Mouse (Mus musculus) urinary bladder, adult 18-20 months (tissue): Measurements from ENCODE around the gene Rnf121.
"Not testable (repeated sequence)": the region's sequence is repeated elsewhere in the genome, so short reads cannot be mapped to it uniquely, and the experiment has no call there.

Experiments used
- DNase-seq, 2 experiments: peaks; one replicate each; pipeline ENCODE4 v3.0.0; 2022; ENCODE audit warnings: low spot score in 2 of 2, mixed read lengths in 2 of 2

The Rnf121 gene

DNA sequence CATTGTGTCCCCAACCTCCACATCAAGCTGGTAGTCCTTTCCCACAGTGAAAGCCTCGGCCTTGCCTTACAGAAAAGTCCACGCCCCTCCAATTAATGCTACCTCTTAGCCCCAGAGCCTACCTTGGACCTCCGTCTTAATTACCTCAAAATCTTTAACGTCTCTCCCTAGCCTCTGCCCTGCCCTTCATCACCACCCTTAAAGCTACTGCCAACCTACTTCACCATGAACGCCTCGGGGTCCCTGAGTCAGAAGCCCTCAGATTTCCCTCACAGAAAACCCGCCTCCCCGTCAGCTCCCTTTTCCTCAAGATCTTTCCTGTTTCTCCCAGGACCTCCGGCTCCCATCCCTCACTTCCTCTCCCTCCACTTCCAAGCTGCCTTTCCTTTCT lies 619 bp downstream of the Rnf121 start:
- peak in 1 of 2 experiments; percentile 9 for DNase-seq

DNA sequence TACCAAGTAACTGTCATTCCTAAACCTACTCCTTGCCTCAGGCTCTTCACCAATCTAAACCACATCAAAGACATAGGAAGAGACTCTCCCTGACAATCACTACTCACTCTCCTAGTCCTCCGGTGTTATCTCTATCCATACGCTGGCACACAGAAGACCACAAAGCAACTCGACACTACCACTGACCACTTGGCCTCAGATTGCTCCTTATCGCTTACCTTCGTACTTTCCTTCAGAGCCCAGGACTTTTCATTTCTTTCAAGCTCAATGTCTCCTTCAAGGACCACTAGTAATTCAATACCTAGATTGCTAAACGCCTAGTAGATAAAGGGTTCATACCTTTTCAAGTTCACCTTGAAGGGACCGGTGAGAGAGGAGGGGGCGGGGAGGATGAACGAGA lies 1.4 kb downstream of the Rnf121 start:
- no peak for DNase-seq

DNA sequence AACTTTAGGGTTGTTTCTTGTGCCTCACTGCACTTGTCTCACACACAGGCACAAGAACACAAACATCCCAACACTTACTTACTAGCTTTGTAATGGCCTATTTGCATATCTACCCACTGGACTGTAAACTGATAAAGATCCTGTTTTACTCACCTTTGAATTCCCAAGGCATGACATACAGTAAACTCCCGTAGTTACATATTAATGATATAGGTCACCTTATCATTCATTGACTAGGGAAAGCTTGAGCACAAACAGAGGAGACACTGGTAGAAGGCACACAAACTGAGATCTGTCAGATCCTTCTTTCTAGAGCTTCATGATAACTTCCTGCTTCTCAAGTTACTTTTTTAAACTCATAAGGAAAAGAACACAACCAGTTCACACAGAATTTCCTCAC lies 3.1 kb downstream of the Rnf121 start:
- DNase-seq: no peak

DNA sequence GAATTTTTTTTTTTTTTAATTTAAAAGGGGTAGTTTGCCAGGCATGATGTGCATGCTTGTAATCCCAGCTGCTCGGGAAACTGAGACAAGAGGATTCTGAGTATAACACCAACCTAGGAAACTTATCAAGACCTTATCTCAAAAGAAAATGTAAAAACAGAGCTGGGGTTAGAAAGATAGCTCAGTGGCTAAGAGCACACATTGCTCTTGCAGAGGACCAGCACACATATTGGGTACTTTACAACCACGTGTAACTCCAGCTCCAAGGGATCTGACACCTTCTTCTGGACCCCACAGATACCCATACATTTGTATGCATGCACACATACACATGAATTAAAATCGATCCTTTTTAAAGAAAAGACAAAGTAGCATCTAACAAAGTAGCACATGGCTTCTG lies 3.9 kb downstream of the Rnf121 start:
- no peak for DNase-seq

DNA sequence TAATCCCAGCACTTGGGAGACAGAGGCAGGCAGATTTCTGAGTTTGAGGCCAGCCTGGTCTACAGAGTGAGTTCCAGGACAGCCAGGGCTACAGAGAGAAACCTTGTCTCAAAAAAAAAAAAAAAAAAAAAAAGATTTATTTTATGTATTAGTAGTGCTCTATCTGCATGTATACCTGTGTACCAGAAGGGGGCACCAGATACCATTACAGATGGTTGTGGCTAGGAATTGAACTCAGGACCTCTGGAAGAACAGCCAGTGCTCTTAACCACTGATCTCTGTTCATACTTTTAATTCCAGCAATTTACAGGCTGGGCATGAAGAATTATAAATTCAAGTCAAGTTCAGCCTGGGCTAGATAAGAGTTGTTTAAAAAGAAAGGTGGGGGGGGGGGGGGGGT lies 16.7 kb downstream of the Rnf121 start:
- DNase-seq: not testable (repeated sequence)

- no peak for DNase-seq
These were observed 23.0 kb downstream of the Rnf121 start for GRCm38 (mm10) chr7:102042314-102042713.

- no peak for DNase-seq
These were observed 28.0 kb downstream of the Rnf121 start for GRCm38 (mm10) chr7:102037318-102037717.

GRCm38 (mm10) chr7:102035534-102035933 lies 29.7 kb downstream of the Rnf121 start:
- no peak for DNase-seq

GRCm38 (mm10) chr7:102034904-102035303 lies 30.4 kb downstream of the Rnf121 start:
- DNase-seq: no peak

GRCm38 (mm10) chr7:102025187-102026119 lies 39.8 kb downstream of the Rnf121 start:
- no peak for DNase-seq

DNA sequence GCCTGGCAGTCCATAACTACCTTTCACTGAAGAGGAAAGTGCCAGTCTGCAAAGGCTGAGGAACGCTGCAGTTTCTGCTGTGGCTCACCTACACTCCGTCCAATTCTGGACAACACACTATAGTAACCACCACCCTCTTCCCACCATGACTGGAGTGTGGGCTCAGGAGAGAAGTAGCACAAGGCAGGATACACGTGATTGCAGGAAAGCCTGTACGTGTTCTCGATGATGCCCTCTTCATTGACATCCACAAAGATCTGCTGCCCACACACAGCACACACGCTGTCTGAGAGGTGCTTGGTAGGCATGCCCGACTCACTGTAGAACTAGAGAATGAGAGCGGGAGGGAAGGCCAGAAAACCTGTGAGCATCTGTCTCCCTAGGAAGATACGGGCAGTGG lies 41.4 kb downstream of the Rnf121 start:
- DNase-seq: no peak

DNA sequence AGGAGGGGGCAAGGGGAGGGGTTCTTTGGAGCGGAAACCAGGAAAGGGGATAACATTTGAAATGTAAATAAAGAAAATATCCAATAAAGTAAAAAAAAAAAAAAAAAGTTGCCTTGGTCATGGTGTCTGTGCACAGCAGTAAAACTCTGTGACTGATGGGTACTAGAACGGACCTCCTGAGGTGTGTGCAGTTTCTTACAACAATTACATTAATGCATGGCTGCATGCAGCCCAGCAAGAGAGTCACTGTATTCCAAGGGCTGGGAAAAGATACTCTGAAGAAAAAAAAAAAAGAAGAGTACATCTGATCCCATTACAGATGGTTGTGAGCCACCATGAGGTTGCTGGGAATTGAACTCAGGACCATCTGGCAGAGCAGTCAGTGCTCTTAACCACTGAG lies 44.3 kb downstream of the Rnf121 start:
- not testable (repeated sequence) for DNase-seq

DNA sequence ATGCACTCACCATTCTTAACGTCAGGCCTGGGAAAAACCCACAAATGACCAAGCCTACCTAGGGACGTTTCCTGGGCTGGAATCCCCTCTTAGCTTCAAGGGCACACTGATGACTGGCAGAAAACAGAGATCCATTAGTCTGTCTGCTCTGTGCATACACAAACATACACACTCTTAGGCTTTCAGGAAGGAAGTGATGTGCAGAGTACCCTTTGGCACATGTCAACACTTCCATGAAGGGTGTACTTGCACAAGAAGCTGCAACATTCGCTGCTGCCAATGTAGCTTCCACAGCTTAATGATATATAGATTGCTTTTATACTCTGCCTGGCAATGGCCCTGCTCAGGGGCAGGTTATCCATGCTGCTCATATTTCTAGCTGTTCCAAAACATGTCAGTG lies 45.9 kb downstream of the Rnf121 start:
- DNase-seq: no peak

GRCm38 (mm10) chr7:102018590-102018989 lies 46.7 kb downstream of the Rnf121 start, which contains the start of gene Il18bp:
Il18bp (minus strand) TSS chr7:102018690.
- no peak for DNase-seq

DNA sequence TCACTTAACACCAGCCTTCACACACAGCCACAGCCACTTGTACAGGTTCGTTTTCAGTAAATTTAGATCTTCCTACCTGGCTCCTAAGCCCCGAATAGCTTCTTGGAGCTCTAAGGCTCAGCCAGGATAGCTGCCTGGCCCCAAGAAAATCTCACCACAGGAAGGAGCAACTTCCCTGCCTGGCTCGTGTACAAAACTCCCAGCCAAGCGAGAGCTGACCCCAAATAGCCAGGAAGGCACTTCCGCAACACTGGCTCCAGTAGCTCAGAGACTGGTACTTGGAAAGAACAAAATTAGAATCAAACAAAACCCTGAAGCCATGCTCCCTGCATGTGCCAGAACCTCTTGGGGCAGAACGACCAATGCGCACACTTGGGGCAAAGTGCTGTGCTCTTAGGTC lies 47.2 kb downstream of the Rnf121 start:
- no peak for DNase-seq

DNA sequence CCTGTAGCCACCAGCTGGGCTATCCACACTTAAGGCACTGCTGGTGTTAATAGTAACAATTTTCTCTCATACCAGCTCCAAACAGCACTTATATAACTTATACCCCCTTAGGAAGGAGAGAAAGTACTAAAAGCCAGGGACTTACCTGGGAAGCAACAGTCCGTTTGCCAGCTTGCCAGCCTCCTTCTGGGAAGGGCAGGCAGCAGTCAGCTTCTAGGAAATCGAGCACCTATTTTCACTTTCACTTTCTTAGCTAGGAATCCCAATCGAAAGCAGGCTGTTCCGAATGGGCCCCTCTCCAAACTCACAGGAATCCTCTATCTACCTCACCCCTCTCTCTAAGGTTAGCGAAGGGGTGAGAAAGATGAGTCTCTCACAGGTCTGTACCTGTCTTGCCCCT lies 47.8 kb downstream of the Rnf121 start:
- no peak for DNase-seq

DNA sequence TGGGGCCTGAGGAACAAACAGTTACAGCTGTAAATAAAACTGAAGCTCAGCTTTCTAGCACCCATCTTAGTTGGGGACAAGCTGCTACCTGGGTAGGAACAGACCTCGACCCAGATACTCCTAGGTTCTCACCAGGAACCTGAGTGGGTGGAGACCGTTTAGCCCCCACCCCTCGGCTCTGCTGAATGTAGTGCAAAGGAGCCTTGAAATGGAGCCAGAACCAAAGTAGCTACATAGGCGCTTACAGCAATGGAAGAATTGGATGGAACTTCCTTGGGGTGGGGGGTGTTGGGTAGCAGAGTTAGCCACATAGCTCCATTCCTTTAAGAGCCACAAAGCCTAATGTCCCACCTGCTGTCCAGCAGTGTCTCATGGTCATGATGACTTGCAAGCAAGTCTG lies 48.3 kb downstream of the Rnf121 start:
- no peak for DNase-seq

DNA sequence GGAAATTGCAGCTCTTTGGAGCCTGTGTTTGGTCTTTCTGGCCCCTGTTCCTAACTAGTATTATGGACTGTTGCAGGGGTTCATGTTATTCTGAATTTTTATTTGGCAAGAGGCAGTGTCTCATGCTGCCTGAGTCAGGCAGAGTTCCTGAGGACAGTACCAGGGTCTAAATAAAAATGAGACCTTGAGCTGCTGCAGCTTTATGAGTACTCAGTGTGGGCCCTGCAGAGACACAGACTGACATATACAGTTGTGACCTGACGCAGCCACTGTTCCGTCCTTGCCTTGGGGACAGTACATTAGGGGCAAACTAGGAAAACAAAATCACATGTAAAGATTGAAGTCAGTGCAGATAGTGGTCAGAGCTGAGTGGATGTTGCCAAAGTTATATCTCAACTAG lies 50.3 kb downstream of the Rnf121 start:
- no peak for DNase-seq

DNA sequence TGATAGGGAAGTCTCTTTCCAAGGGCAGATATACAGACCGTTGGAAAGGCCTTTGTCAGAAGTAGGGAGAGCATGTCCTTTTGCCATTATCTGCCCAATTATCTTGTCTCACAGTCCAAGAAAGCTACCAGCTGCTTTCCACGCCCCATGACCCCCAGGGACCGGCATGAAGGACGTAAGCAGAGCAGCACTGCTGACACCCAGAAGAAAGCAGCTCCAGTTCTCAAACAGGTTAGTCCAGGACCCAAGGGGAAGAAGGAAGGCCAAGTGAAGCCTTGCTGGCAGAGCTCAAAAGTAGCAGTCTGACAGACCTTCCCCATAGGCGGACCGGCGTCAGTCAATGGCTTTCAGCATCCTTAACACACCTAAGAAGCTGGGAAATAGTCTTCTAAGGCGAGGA lies 51.9 kb downstream of the Rnf121 start:
- DNase-seq: no peak

DNA sequence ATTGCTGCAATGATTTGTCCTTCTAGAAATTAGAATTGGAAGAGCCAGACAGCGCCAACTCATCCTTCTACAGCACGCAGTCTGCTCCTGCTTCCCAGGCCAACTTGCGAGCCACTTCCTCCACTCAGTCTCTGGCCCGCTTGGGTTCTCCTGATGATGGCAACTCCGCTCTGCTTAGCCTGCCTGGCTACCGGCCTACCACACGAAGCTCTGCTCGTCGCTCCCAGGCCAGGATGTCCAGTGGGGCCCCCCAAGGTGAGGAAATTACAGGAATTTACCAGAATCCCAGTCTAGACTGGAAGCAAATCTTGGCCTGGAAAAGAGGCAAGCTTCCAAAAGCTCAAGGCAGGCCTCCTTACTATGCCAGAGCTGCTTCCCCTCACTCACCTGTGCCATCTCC lies 53.4 kb downstream of the Rnf121 start:
- no peak for DNase-seq

DNA sequence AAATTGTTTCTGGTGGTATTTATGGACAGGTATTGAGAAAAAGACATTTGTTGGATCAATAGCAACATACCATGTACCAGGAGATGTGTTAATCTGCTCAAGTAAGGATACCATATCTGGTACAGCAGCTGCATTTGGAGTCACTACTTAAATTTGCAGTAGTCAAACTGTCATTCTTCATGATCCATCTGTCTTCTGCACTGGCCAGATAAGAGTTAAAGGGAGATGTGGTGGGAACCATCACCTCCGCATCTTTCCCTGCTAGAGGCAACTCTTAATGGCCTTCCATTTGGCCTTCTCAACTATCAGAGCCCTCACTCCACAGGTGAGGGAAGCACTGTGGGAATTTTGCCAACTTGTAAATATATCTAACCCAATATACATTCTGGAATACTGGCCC lies 58.7 kb downstream of the Rnf121 start:
- no peak for DNase-seq

- DNase-seq: peak in 1 of 2 experiments; percentile 26
These were observed 64.2 kb downstream of the Rnf121 start for GRCm38 (mm10) chr7:102000921-102001630.

DNA sequence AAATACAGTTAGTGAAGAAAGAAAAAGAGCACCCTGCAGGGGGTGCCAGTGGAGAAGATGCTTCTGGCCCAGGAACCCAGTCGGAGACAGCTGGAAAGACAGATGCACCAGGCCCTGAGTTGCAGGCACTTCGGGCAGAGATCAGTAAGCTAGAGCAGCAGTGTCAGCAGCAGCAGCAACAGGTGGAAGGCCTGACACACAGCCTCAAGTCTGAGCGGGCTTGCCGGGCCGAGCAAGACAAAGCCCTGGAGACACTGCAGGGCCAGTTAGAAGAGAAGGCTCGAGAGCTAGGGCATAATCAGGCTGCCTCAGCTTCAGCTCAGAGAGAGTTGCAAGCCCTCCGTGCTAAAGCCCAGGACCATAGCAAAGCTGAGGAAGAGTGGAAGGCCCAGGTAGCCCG lies 65.0 kb downstream of the Rnf121 start:
- no peak for DNase-seq
